Mouse (Mus musculus) stomach, embryonic 15.5 days (tissue): ENCODE results near the gene Spdye4b. TPM values are rescaled to one million over a fixed set of nuclear protein-coding genes. Genes with fewer than 3 reads are reported as not detected.
"Not testable (repeated sequence)": the region's sequence is repeated elsewhere in the genome, so short reads cannot be mapped to it uniquely, and the experiment has no call there.

Experiments
- ATAC-seq: fragments of 200-750 bp; cut with Nextera tagmentation; 2 replicates; pipeline ENCODE4 v1.8.0; 2017; ENCODE audit warnings: low read depth, moderate number of reproducible peaks, moderate TSS enrichment; ENCODE audit not compliant: insufficient read depth, low FRiP score
- H3K27ac ChIP-seq: fragments of 300-500 bp; sonication (generic); 2 replicates; pipeline ENCODE4 v1.5.1; 2015; ENCODE audit warnings: mild to moderate bottlenecking, inconsistent platforms
- H3K27me3 ChIP-seq: fragments of 300-500 bp; sonication (generic); replicated peaks from 2 replicates; pipeline ENCODE4 v1.6.1; 2015; ENCODE audit warnings: inconsistent platforms
- H3K36me3 ChIP-seq: fragments of 300-500 bp; sonication (generic); 2 replicates; pipeline ENCODE4 v1.6.1; 2015; ENCODE audit warnings: inconsistent platforms
- H3K4me1 ChIP-seq: fragments of 300-500 bp; sonication (generic); 2 replicates; pipeline ENCODE4 v1.6.1; 2015; ENCODE audit warnings: inconsistent platforms
- H3K4me2 ChIP-seq: fragments of 300-500 bp; sonication (generic); 2 replicates; pipeline ENCODE4 v1.6.1; 2015; ENCODE audit warnings: mild to moderate bottlenecking, inconsistent platforms
- H3K4me3 ChIP-seq: fragments of 300-500 bp; sonication (generic); replicated peaks from 2 replicates; pipeline ENCODE4 v1.5.1; 2015; ENCODE audit warnings: inconsistent platforms
- H3K9ac ChIP-seq: fragments of 300-500 bp; sonication (generic); 2 replicates; pipeline ENCODE4 v1.6.1; 2015; ENCODE audit warnings: inconsistent platforms
- H3K9me3 ChIP-seq: fragments of 300-500 bp; sonication (generic); 2 replicates; pipeline ENCODE4 v1.6.1; 2016; ENCODE audit warnings: inconsistent platforms
- WGBS: fragments of 180-500 bp; shearing (Covaris S2); methylation state at CpG from one replicate; pipeline ENCODE4 v1.1.7; 2015; 5-methylcytosine and 5-hydroxymethylcytosine counted together
- polyA plus RNA-seq: library from polyadenylated mRNA; unstranded; fragments of >200 nt; fragmentation: Nextera tagmentation; extraction: Ambion mirVana; gene quantifications from 2 replicates; pipeline ENCODE4 v1.2.1, GENCODE M21; 2015

Gene Spdye4b
- polyA plus RNA-seq, result 0.09 TPM in 1 of 2 replicates, not detected in the other

- Histone ChIP-seq H3K4me2 (peak within 1 kb of the TSS; percentile 82), H3K9me3 (no peaks in the 10 kb centered on the region), H3K36me3 (peaks cover 29% of the 10 kb centered on the region), H3K27ac (peak within 1 kb of the TSS; percentile 83), H3K4me1 (peaks cover 10% of the 10 kb centered on the region), H3K4me3 (peak within 1 kb of the TSS; percentile 85), H3K27me3 (no peaks in the 10 kb centered on the region), H3K9ac (peak within 1 kb of the TSS; percentile 65)
- ATAC-seq, result peak; percentile 95
- under 1% methylated on average over 58 of the region's 58 CpGs for WGBS
Observed at GRCm38 (mm10) chr5:143180255-143181076, at the start of gene Spdye4b, which contains the start of gene Rbak. Spdye4b (plus strand) TSS chr5:143181017. Rbak (minus strand) TSS chr5:143180775.

GRCm38 (mm10) chr5:143132935-143133514 is 47.8 kb upstream of the Spdye4b start:
- Histone ChIP-seq H3K27me3 (no peaks in the 10 kb centered on the region), H3K9ac (no peak overlapping the region), H3K36me3 (no peaks in the 10 kb centered on the region), H3K4me2 (no peak overlapping the region), H3K4me3 (no peak overlapping the region), H3K9me3 (no peaks in the 10 kb centered on the region), H3K27ac (no peak overlapping the region), H3K4me1 (no peaks in the 10 kb centered on the region)
- no peak for ATAC-seq
- WGBS, result 62% methylated on average over 13 of the region's 13 CpGs

GRCm38 (mm10) chr5:143134216-143135010 is 46.4 kb upstream of the Spdye4b start:
- H3K4me3 ChIP-seq, ATAC-seq, H3K4me1 ChIP-seq, H3K27ac ChIP-seq, H3K9ac ChIP-seq, H3K36me3 ChIP-seq, H3K9me3 ChIP-seq, H3K27me3 ChIP-seq, H3K4me2 ChIP-seq: not testable (repeated sequence)
- WGBS, result 83% methylated on average over 5 of the region's 6 CpGs

- H3K36me3 ChIP-seq, result no peaks in the 10 kb centered on the region
- no peaks in the 10 kb centered on the region for H3K9me3 ChIP-seq
- H3K4me2 ChIP-seq, result no peak overlapping the region
- no peaks in the 10 kb centered on the region for H3K27me3 ChIP-seq
- WGBS, result 86% methylated on average over 7 of the region's 7 CpGs
- H3K4me1 ChIP-seq, result no peaks in the 10 kb centered on the region
- ATAC-seq, result no peak
- no peak overlapping the region for H3K9ac ChIP-seq
- no peak overlapping the region for H3K27ac ChIP-seq
- H3K4me3 ChIP-seq, result no peak overlapping the region
Observed at GRCm38 (mm10) chr5:143135042-143135441, 45.8 kb upstream of the Spdye4b start.

GRCm38 (mm10) chr5:143137580-143137979 is 43.2 kb upstream of the Spdye4b start:
- H3K4me3 ChIP-seq, result no peak overlapping the region
- H3K36me3 ChIP-seq, result no peaks in the 10 kb centered on the region
- no peak overlapping the region for H3K27ac ChIP-seq
- no peak overlapping the region for H3K9ac ChIP-seq
- no peaks in the 10 kb centered on the region for H3K9me3 ChIP-seq
- no peak overlapping the region for H3K4me2 ChIP-seq
- H3K27me3 ChIP-seq, result no peaks in the 10 kb centered on the region
- ATAC-seq, result peak; percentile 60; the same call in 1 of the 2 replicates
- no peaks in the 10 kb centered on the region for H3K4me1 ChIP-seq
- 81% methylated on average over 13 of the region's 13 CpGs for WGBS

- no peak within 1 kb of the TSS for H3K27ac ChIP-seq
- H3K9me3 ChIP-seq, result no peaks in the 10 kb centered on the region
- no peak within 1 kb of the TSS for H3K4me3 ChIP-seq
- no peak within 1 kb of the TSS for H3K9ac ChIP-seq
- 70% methylated on average over 3 of the region's 3 CpGs for WGBS
- no peak within 1 kb of the TSS for H3K4me2 ChIP-seq
- H3K4me1 ChIP-seq, result no peaks in the 10 kb centered on the region
- no peak for ATAC-seq
- no peaks in the 10 kb centered on the region for H3K36me3 ChIP-seq
- no peaks in the 10 kb centered on the region for H3K27me3 ChIP-seq
Observed at GRCm38 (mm10) chr5:143147481-143147880, 33.3 kb upstream of the Spdye4b start, which contains the start of gene Olfr718-ps1. Olfr718-ps1 (minus strand) TSS chr5:143147581.

GRCm38 (mm10) chr5:143148661-143149060 is 32.2 kb upstream of the Spdye4b start:
- Histone ChIP-seq H3K27me3 (no peaks in the 10 kb centered on the region), H3K4me1 (no peaks in the 10 kb centered on the region), H3K4me2 (no peak overlapping the region), H3K9ac (no peak overlapping the region), H3K4me3 (no peak overlapping the region), H3K27ac (no peak overlapping the region), H3K9me3 (no peaks in the 10 kb centered on the region), H3K36me3 (no peaks in the 10 kb centered on the region)
- no peak for ATAC-seq
- WGBS, result 86% methylated on average over 5 of the region's 5 CpGs

- H3K36me3 ChIP-seq, result no peaks in the 10 kb centered on the region
- no peak overlapping the region for H3K4me3 ChIP-seq
- no peaks in the 10 kb centered on the region for H3K9me3 ChIP-seq
- 90% methylated on average over 2 of the region's 2 CpGs for WGBS
- H3K9ac ChIP-seq, result no peak overlapping the region
- H3K27me3 ChIP-seq, result no peaks in the 10 kb centered on the region
- H3K4me1 ChIP-seq, result no peaks in the 10 kb centered on the region
- no peak for ATAC-seq
- H3K4me2 ChIP-seq, result no peak overlapping the region
- H3K27ac ChIP-seq, result no peak overlapping the region
Observed at GRCm38 (mm10) chr5:143149536-143149935, 31.3 kb upstream of the Spdye4b start.

- Histone ChIP-seq H3K4me2 (no peak overlapping the region), H3K9ac (no peak overlapping the region), H3K4me1 (no peaks in the 10 kb centered on the region), H3K36me3 (no peaks in the 10 kb centered on the region), H3K27me3 (no peaks in the 10 kb centered on the region), H3K27ac (no peak overlapping the region), H3K9me3 (no peaks in the 10 kb centered on the region), H3K4me3 (no peak overlapping the region)
- WGBS, result 78% methylated on average over 2 of the region's 2 CpGs
- no peak for ATAC-seq
Observed at GRCm38 (mm10) chr5:143150044-143150443, 30.8 kb upstream of the Spdye4b start.

- H3K27ac ChIP-seq, result no peak overlapping the region
- H3K9ac ChIP-seq, result no peak overlapping the region
- H3K9me3 ChIP-seq, result no peaks in the 10 kb centered on the region
- no peaks in the 10 kb centered on the region for H3K36me3 ChIP-seq
- no peak for ATAC-seq
- peaks cover 14% of the 10 kb centered on the region for H3K27me3 ChIP-seq
- WGBS, result 83% methylated on average over 10 of the region's 10 CpGs
- H3K4me1 ChIP-seq, result no peaks in the 10 kb centered on the region
- no peak overlapping the region for H3K4me3 ChIP-seq
- H3K4me2 ChIP-seq, result no peak overlapping the region
Observed at GRCm38 (mm10) chr5:143153756-143154155, 27.1 kb upstream of the Spdye4b start.

GRCm38 (mm10) chr5:143155534-143155933 is 25.3 kb upstream of the Spdye4b start:
- Histone ChIP-seq H3K9ac (no peak overlapping the region), H3K4me2 (no peak overlapping the region), H3K27me3 (peaks cover 14% of the 10 kb centered on the region), H3K4me3 (no peak overlapping the region), H3K4me1 (no peaks in the 10 kb centered on the region), H3K36me3 (no peaks in the 10 kb centered on the region), H3K9me3 (no peaks in the 10 kb centered on the region), H3K27ac (no peak overlapping the region)
- ATAC-seq, result no peak
- 80% methylated on average over 3 of the region's 3 CpGs for WGBS
